Mouse (Mus musculus): ENCODE results near the gene Ada.
A peak's percentile ranks its signal among the peaks of the same experiment; 100 is the strongest.
"Not testable (repeated sequence)": the region's sequence is repeated elsewhere in the genome, so short reads cannot be mapped to it uniquely, and the experiment has no call there.

Ada gene

DNA sequence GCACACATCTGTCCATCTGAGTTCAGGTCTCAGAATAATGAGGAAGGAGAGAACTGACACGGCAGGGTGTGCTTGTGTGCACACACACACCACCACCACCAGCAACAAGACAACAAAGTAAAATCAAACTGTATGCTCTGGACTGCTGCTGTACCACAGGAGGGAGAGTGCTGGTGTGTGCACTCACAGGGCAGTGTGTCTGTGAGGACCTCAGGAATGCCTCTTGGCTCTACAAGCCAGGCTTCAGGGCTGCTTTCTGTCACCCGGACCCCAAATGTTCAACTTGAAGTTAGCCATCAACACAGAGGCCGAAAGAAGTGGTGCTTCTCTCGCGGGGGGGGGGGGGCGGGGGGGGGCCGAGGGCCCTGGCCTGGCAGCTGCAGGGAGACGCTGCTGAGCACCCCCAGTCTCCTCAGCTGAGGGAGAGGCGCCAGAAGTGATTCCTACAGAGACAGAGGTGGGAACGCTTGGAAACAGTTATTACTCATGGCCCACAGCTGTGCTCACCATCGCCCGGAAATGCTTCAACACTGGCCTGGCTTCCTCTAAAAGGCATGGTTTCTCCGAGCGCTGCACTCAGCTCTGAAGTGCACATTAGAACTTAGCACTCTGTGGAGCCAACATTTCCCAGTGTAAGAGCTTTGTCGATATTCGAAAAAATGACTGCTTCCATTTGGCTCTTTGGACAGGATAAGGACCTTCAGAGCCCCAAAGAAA is 52.1 kb downstream of the Ada start:
- DNase-seq (ENCODE audit: extremely low read depth, low read depth) = no peak

DNA sequence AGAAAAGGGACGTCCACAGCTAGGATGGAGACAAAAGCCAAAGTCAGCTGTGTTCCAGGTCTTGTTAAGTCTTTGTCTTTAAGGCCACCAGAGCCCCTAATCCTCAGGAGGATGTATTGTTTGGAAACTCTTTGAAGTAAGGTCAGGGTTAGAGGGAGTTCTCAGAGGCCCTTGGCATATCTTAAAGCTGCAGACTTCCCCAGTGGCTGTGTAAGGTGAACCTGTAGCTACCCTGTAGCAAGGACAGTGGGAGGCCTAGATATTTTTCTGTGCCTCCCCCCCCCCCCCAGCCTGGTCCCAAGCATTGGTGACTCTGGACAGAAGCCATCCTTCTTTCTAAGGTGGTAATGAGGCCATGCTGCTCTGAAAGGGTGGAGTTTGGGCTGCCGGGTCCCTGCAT is 53.3 kb downstream of the Ada start:
- DNase-seq (ENCODE audit: extremely low read depth, low read depth) = no peak

DNA sequence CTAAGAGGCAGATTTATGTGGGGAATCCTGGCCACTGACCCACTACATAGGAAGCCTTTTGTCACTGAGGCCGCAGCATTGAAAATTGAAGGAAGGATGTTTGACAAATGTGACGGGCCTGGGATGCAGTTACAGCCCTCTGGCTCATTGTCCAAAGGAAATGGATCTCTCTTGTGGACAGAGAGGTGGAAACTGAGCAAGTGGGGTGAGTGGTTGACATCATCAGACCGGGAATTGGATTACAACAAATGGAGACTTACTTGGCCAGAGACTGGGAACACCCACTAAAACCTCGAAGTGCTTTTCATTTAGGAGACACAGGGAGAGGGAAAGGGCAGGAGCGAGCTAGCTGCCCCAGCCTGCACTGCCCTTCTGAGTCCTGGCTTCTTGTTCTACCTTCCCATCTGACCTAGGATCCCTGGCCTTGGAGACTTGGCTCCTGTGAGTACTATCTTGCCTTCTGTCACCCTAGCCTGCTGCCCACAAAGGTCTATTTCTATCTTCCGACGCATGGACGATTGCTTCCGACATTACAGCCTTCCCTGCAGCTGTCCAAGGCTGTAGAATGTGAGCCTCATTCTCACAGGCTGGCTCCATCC is 56.2 kb downstream of the Ada start:
- no peak for DNase-seq (ENCODE audit: extremely low read depth, low read depth)

DNA sequence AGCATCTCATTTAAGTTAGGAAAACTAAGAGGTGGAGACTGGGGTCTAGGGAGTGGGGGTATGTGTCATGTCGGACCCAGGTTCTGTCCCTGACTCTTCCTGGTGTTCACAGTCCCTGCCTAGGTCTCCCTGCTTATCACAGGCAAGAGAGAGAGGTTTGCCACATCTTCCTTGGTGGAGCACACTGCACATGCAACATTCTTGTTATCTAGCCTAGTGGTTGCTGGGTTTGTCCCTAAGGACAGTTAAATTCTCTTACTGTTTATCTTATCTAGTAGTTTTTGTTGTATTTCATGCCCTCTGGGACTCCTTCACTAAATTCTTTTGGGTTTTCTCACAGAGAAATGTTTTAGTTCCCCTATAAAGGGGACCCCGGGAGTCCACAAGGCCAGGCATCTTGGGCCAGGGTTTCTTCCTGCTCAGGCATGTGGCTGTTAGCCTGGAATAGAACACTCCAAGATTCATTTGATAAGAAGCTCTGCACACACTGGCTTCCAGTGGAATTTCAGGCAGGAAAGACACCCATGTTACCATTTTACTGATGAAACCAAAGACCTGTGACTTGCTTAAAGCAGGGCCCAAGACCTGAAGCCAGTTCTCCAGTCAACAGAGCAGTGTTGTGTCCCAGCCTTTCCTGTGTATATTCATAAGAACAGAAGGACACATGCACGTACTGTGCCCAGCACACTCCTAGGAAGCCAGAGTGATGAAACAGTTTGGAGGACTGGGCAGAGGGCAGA is 57.0 kb downstream of the Ada start:
- DNase-seq (ENCODE audit: extremely low read depth, low read depth) = peak; percentile 67

DNA sequence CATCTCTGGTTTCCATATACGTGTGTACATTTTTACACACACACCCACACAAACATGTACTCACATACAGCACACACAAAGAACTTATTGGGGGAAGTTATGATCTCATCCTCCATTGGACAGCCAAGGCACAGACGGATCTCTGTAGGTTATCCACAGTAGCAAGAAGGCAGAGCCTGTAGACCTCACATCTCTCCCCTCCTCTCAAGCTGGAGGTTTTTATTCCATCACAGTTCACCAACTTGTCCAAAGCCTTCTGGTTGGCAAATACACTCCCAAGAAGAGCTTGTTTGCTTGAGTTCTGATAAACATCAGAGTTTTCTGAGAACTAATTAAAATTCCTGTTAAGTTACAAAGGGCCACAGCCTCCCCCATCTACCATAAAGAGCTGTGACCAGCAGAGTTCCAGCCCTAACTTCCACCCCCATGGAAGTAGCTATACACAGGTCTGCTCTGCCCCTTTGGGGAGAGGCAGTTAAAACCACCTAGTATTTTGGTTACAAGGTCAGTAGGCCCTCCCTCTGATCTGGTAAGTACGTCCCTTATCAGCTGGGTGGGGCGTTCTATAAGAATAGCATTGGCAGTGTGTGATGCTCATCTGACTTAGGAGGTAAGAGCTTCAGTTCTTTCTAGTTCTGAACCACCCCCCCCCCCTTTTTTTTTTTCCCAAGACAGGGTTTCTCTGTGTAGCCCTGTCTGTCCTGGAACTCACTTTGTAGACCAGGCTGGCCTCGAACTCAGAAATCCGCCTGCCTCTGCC is 58.0 kb downstream of the Ada start:
- peak; percentile 69 for DNase-seq (ENCODE audit: extremely low read depth, low read depth)

DNA sequence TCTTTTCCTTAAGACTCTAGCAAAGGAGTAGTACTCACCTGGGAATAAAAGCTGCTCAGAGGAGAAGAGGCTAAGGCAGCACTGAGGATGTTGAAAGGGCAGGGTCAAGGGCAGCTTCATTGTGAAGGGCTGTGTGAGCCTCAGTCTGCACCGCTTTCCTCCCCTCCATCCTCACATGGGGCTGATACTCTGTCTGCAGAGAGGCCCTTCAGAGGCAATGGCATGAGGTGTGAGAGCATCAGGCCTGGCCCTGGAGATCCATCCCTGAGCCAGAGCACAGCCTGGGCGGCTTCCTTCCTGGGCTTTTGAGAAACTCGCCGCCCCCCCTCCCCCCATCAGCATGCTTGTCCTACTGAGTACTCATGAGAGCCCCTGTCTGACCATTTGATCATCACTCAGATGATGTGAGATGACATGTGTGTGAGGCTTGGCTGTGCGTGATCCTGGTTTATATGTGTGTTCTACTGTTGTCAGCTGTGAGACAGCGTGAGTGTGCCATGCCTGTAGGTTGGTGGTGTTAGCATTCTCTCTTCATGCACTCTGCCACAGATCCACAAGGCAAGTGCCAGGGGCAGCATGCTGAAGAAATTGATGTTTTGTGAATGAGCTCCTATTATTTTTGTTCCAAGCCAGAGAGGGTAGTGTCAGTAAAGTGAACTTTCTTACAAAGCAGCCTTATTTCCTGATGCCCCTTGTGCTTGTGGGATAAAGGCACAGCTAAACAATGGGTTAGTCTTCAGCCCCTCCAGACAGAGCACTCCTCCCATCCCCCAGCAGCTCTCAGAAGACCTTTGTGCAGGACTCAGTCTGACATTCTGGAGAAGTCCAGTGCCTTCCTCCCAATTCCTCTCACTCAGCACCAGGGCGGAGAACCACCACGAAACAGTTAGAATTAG is 59.4 kb downstream of the Ada start:
- no peak for DNase-seq (ENCODE audit: extremely low read depth, low read depth)

DNA sequence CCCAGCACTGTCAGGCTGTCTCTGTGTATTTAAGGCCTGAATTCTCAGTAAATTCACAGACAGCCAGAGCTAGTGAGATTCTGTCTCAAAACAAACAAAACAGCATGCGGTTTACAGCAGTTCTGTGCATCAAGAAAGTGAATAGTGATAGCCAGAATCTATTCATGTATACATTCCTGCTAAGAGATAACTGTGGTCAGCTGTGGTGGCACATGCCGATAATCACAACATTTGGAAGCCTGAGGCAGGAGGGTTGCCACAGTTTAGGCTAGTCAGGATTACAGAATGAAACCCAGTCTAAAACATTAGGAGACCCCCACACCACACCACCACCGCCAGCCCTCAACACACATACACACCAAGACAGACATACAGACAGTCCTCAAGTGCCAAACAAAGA is 60.3 kb downstream of the Ada start:
- no peak for DNase-seq (ENCODE audit: extremely low read depth, low read depth)

DNA sequence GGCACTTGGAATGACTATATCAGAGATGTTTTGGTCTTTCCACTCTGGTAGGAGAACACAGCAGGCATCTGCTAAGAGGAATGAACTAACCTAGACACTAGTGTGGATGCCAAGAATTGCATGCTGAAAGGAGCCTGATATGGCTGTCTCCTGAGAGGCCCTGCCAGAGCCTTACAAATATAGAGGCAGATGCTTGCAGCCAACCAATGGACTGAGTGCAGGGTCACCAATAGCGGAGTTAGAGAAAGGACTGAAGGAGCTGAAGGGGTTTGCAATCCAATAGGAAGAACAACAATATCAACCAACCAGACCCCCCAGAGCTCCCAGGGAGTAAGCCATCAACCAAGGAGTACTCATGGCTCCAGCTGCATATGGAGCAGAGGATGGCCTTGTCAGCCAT is 61.7 kb downstream of the Ada start:
- not testable (repeated sequence) for DNase-seq (ENCODE audit: extremely low read depth, low read depth)

DNA sequence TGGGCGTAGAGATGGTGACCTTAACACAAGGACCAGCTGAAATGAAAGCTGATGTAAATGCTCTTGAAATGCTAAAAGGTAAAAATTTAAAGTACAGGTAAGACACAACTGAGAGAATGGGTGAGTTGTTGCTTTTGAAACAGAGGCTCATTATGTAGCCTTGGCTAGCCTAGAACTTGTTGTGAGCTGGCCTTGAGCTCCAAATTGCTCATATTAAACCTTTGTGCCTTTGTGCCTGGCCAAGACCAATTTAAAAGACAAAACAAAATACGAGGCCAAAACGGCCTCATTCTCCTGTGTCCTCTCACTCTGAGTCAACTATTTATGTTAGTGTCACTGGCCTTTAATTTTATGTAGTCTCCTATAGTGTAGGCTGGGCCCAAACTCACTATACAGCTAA is 63.2 kb downstream of the Ada start:
- DNase-seq (ENCODE audit: extremely low read depth, low read depth) = no peak

DNA sequence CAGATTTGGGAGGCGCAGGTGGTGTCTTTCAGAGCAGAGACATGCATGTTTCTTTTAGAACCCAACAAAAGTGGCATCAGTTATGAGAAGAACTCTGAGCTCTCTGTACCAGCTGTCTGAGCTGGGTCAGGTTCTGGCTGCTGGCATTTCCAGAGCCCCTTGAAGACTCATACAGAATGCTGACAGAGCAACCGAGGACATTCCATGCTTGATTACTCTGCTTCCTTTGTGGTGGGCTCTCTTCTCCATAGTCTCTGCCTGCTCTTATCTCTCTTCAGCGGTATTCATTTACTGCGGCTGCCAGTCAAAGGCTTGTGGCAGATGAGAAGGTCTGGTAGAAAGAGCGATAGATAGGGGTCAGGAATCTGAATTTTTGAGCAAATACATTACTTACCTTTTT is 63.8 kb downstream of the Ada start:
- DNase-seq (ENCODE audit: extremely low read depth, low read depth) = no peak

DNA sequence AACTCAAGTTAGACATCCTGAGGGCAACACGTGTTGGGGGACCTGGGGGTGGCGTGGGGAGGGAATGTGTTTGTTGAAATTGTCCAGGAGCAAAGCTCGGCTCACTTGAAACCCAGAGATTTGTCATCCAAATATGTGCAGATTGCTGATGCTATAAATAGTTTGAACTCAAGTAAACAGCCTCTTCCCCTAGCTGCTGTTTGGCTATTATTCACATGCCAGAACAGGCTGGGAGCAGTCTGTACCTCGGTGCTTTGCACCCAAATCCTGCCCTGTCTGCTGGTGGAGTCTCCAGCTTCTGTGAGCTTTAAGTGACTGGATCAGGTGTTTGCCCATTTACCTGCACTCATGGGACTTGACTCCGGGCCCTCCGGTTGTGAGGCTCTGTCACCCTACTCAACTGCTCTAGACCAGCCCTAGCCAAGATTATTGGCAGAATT is 64.3 kb downstream of the Ada start:
- DNase-seq (ENCODE audit: extremely low read depth, low read depth) = no peak

DNA sequence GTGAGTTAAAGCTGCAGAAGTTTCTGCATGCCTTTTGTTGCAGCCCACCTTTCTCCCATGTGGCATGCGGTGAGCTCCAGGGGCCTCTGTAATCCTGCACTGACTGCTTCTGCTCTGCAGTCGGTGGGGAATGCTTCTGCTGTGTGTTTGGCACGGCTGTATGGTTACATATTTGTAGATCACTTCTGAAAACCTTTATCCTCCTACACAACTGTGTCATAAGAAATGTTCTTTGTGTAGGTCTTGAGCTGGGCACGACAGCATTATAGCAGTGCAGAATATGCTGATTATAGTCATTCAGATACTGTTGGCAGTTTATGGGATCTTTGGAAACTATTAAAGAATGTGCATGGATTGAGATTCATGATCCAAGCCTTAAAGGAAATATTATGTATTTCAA is 64.8 kb downstream of the Ada start:
- no peak for DNase-seq (ENCODE audit: extremely low read depth, low read depth)

DNA sequence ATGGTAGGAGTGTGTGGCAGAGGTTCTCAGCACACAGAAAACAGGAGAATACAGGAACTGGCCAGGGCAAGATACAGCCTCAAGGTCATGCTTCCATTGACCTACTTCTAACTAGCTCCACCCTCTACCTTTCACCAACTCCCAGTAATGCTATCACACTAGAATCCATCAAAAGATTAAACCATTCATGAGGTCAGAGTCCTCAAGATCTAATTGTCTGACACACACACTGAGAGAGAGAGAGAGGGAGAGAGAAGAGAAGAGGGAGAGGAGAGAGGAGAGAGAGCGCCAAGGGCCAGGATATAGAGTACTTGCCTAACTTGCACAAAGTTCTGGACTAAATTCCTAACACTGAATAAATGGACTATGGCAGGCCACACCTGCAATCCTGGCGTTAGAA is 67.7 kb downstream of the Ada start:
- DNase-seq (ENCODE audit: extremely low read depth, low read depth) = no peak

DNA sequence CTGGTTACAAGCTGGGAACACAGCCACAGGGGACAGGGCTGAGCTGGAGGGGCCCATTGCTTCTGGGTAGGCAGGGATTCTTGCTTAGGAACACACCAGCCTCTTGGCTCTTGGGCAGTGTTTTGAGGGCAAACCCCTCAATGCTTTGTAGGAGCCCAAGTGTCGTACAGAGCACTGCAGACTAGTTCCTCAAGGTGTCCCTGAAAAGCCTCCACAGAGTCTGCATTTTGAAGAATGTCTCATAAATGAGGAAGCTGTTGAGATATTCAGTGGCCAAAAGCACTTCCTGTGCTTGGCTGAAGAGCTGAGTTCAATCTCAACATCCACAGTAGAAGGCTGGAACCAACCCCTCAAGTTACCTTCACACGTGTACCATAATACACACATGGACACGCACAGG is 73.3 kb downstream of the Ada start:
- DNase-seq (ENCODE audit: extremely low read depth, low read depth) = peak; percentile 77

Measured in MEL-GATA-1-ER (cell line).